Mouse (Mus musculus): Measurements from ENCODE around the gene Sectm1a.

- TF ChIP-seq CTCF (conservative IDR thresholded peaks at IDR 0.05; ENCODE audit: insufficient read depth, insufficient read length, low read depth, low read length) (no peak), POLR2A (IDR thresholded peaks at IDR 0.05; ENCODE audit: low read depth, low read length) (no peak)
Observed at GRCm38 (mm10) chr11:121123438-121123837, 42.4 kb upstream of the Sectm1a start.
